Mouse (Mus musculus) hindbrain, postnatal 0 days (tissue): ENCODE results near the gene Trp53i11. TPM values are rescaled to one million over a fixed set of nuclear protein-coding genes. Genes with fewer than 3 reads are reported as not detected.

Experiments used
- ATAC-seq: fragments of 200-750 bp; cut with Nextera tagmentation; 2 replicates; pipeline ENCODE4 v1.8.0; 2017; ENCODE audit warnings: mild to moderate bottlenecking, moderate TSS enrichment, moderate library complexity
- DNase-seq: peaks from one replicate; pipeline ENCODE4 v3.0.0-alpha.2; 2015; ENCODE audit warnings: low spot score
- H3K27ac ChIP-seq: fragments of 300-500 bp; sonication (generic); 2 replicates; pipeline ENCODE4 v1.5.1; 2014; ENCODE audit warnings: mild to moderate bottlenecking
- H3K27me3 ChIP-seq: fragments of 300-500 bp; sonication (generic); 2 replicates; pipeline ENCODE4 v1.6.1; 2014; ENCODE audit warnings: low read length, mixed read lengths; ENCODE audit not compliant: insufficient read depth
- H3K36me3 ChIP-seq: fragments of 300-500 bp; sonication (generic); 2 replicates; pipeline ENCODE4 v1.6.1; 2014; ENCODE audit warnings: low read length, mixed read lengths; ENCODE audit not compliant: insufficient read depth
- H3K4me1 ChIP-seq: fragments of 300-500 bp; sonication (generic); 2 replicates; pipeline ENCODE4 v1.6.1; 2014; ENCODE audit warnings: antibody characterized with exemption, low read length, mixed read lengths; ENCODE audit not compliant: insufficient read depth
- H3K4me2 ChIP-seq: fragments of 300-500 bp; sonication (generic); 2 replicates; pipeline ENCODE4 v1.6.1; 2014; ENCODE audit warnings: low read depth, mild to moderate bottlenecking, low read length, moderate library complexity, mixed read lengths
- H3K4me3 ChIP-seq: fragments of 300-500 bp; sonication (generic); 2 replicates; pipeline ENCODE4 v1.5.1; 2014; ENCODE audit warnings: low read length
- H3K9ac ChIP-seq: fragments of 300-500 bp; sonication (generic); replicated peaks from 2 replicates; pipeline ENCODE4 v1.6.1; 2014; ENCODE audit warnings: mild to moderate bottlenecking, low read length, moderate library complexity, mixed read lengths
- H3K9me3 ChIP-seq: fragments of 300-500 bp; sonication (generic); 2 replicates; pipeline ENCODE4 v1.6.1; 2016; ENCODE audit warnings: low read length, mixed read lengths
- CTCF ChIP-seq: IDR thresholded peaks from 2 replicates; pipeline ENCODE4 v1.5.1; 2016; ENCODE audit warnings: antibody characterized with exemption, control low read depth, low read depth
- WGBS: fragments of 180-500 bp; shearing (Covaris S2); extraction: QIAGEN DNeasy Blood & Tissue Kit; methylation state at CpG from one replicate; pipeline ENCODE4 v1.1.7; 2014; 5-methylcytosine and 5-hydroxymethylcytosine counted together
- polyA plus RNA-seq: library from polyadenylated mRNA; unstranded; fragments of >200 nt; fragmentation: Nextera tagmentation; extraction: Ambion mirVana; gene quantifications from 2 replicates; pipeline ENCODE4 v1.2.1, GENCODE M21; 2015
- total RNA-seq: library from RNA; depleted of rRNA; stranded (reverse); fragments of >200 nt; gene quantifications from 2 replicates; pipeline ENCODE4 v1.2.3, GENCODE M21; 2014

The Trp53i11 gene
- total and polyA plus RNA-seq, 2 experiments from 2014 or later = 66.7 to 150 TPM

DNA sequence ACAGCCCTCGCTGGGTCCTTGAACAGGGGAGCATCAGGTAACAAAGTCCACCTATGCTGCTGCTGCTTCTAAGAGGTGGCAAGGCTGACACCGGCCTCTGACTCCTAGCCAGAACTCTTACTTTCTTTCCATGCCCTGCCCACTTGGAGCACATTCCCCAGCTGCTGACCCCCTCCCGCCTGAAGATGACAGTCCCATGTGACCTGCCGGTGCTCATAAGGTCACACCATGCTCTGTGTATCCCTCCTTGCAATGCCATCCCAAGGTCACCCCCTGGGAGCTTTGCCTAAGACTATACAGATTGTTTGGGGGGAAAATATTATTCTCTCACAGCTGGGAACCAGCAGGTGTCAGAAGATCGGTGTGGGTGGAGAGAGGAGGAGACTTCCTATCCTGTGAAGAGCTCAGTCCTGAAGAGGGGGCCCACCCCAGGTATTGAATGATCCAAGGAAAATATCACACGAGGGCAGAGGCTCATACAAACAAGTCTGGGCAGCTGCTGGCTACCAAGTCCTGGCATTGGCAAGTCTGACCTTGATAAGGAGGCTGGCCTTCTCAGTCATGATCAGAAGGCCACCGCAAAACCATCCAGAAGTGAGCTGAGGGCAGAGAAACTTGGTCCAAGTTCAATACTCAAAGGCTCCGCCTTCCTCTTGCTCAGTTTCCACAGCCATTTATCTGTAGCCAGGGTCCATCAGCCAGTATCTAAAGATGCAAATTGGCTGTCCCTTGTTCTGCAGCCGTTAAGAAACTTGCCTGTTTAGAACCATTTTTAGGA, 36.5 kb upstream of the Trp53i11 start:
- H3K36me3 ChIP-seq = no peaks in the 10 kb centered on the region
- TF ChIP-seq CTCF = no peak
- H3K4me1 ChIP-seq = peaks cover 8% of the 10 kb centered on the region; the same call in 1 of the 2 replicates
- 61% methylated on average over 9 of the region's 9 CpGs for WGBS
- DNase-seq = no peak
- H3K9me3 ChIP-seq = no peaks in the 10 kb centered on the region
- no peaks in the 10 kb centered on the region for H3K27me3 ChIP-seq
- H3K4me2 ChIP-seq = no peak overlapping the region
- no peak overlapping the region for H3K27ac ChIP-seq
- H3K4me3 ChIP-seq = no peak overlapping the region
- ATAC-seq = no peak
- H3K9ac ChIP-seq = no peak overlapping the region

DNA sequence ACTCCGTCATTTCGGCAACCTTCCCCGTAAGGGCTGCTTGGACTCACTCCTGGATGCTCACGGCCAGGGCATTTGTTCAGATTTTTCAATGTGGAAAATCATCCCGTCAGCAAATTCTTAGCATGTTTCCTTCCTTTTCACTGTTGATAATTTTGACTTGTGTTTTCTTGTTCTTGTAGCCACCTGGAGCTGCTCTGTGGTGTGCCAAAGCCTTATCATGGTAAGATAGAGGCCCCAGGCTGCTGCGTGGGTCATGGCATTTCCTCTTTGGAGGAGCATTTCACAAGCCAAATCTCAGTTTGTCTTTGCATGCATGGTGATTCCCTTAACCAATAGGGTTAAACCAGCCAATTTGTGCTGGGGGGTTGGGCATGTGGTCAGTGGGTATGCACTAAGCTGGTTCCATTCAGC, 35.2 kb upstream of the Trp53i11 start:
- 47% methylated on average over 6 of the region's 6 CpGs for WGBS
- H3K27ac ChIP-seq = peak overlapping the region; percentile 51; the same call in 1 of the 2 replicates
- H3K4me2 ChIP-seq = no peak overlapping the region
- ATAC-seq (no peak), DNase-seq (no peak)
- no peak overlapping the region for H3K9ac ChIP-seq
- peaks cover 8% of the 10 kb centered on the region; the same call in 1 of the 2 replicates for H3K4me1 ChIP-seq
- no peak for TF ChIP-seq CTCF
- H3K9me3 ChIP-seq = no peaks in the 10 kb centered on the region
- H3K27me3 ChIP-seq = no peaks in the 10 kb centered on the region
- H3K36me3 ChIP-seq = no peaks in the 10 kb centered on the region
- no peak overlapping the region for H3K4me3 ChIP-seq

GRCm38 (mm10) chr2:93152883-93153491, 34.4 kb upstream of the Trp53i11 start:
- Histone ChIP-seq H3K9ac (no peak overlapping the region), H3K27ac (peak overlapping the region; percentile 51; the same call in 1 of the 2 replicates), H3K9me3 (no peaks in the 10 kb centered on the region), H3K36me3 (no peaks in the 10 kb centered on the region), H3K4me3 (no peak overlapping the region), H3K4me2 (no peak overlapping the region), H3K4me1 (peaks cover 8% of the 10 kb centered on the region; the same call in 1 of the 2 replicates), H3K27me3 (no peaks in the 10 kb centered on the region)
- DNase-seq (peak; percentile 88), ATAC-seq (peak; percentile 79)
- 47% methylated on average over 7 of the region's 7 CpGs for WGBS
- TF ChIP-seq CTCF = no peak

- ATAC-seq (no peak), DNase-seq (no peak)
- TF ChIP-seq CTCF = no peak
- no peak overlapping the region for H3K4me2 ChIP-seq
- H3K36me3 ChIP-seq = no peaks in the 10 kb centered on the region
- no peak overlapping the region for H3K27ac ChIP-seq
- no peak overlapping the region for H3K9ac ChIP-seq
- no peak overlapping the region for H3K4me3 ChIP-seq
- H3K4me1 ChIP-seq = peaks cover 9% of the 10 kb centered on the region; the same call in 1 of the 2 replicates
- WGBS = 85% methylated on average over 1 of the region's 1 CpGs
- no peaks in the 10 kb centered on the region for H3K27me3 ChIP-seq
- H3K9me3 ChIP-seq = no peaks in the 10 kb centered on the region
Measured at GRCm38 (mm10) chr2:93153833-93154232, 33.5 kb upstream of the Trp53i11 start.

DNA sequence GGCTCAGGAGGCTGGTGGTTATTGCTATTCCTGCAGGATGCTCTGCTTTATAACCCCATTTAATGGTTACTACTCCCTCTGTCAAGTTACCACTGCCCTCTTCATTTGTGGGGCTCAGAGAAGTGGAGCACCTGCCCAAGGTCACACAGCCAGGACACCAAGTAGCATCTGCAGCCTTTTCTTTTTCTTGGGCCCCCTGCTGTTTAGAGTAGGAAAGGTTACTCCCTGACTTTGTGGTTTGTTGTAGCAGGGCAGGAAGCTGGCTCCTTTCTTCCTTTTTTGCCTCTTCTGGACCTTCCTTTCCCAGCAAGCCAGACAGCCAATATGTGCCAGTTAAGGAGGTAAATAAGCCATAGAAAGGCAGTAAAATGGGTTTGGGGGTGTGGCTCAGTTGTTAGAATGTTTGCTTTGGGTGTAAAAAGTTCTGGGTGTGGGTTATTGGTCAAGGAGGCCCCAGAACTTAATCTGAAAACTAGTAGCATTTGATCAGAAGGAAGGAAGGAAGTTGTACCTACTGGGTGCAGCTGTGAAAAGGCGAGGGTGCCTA, 32.8 kb upstream of the Trp53i11 start:
- WGBS = 86% methylated on average over 1 of the region's 1 CpGs
- ATAC-seq = no peak
- H3K4me2 ChIP-seq = no peak overlapping the region

GRCm38 (mm10) chr2:93160467-93161035, 26.8 kb upstream of the Trp53i11 start:
- Histone ChIP-seq H3K4me2 (no peak overlapping the region), H3K27me3 (no peaks in the 10 kb centered on the region), H3K4me1 (0 out of 2 replicates have a peak, but pooled peaks cover 2% of the 10 kb centered on the region), H3K9me3 (no peaks in the 10 kb centered on the region), H3K9ac (no peak overlapping the region), H3K27ac (no peak overlapping the region), H3K4me3 (no peak overlapping the region), H3K36me3 (no peaks in the 10 kb centered on the region)
- 62% methylated on average over 4 of the region's 4 CpGs for WGBS
- peak; percentile 47 for DNase-seq
- no peak for TF ChIP-seq CTCF
- peak; percentile 39; the same call in 1 of the 2 replicates for ATAC-seq

More for the DNA sequence above, 32.8 kb upstream of the Trp53i11 start:
- H3K4me1 ChIP-seq = peaks cover 10% of the 10 kb centered on the region; the same call in 1 of the 2 replicates
- no peak overlapping the region for H3K27ac ChIP-seq
- no peaks in the 10 kb centered on the region for H3K36me3 ChIP-seq
- no peak for TF ChIP-seq CTCF
- no peak overlapping the region for H3K9ac ChIP-seq
- DNase-seq = no peak
- no peaks in the 10 kb centered on the region for H3K27me3 ChIP-seq
- H3K9me3 ChIP-seq = no peaks in the 10 kb centered on the region
- H3K4me3 ChIP-seq = no peak overlapping the region
